Mouse (Mus musculus): ENCODE data around the gene Cnr2.

Gene Cnr2

GRCm38 (mm10) chr4:135895071-135895571 is at the start of gene Cnr2:
Cnr2 (plus strand) TSS chr4:135895394.
- CTCF ChIA-PET = interaction anchor here (1.3 to 2.0 kb wide), 4 partner anchors 14 to 25 kb away, joined by 3 to 12 read pairs (median 8); partner anchors contain the start of gene Fuca1

- CTCF ChIA-PET = no interaction called here
Measured at GRCm38 (mm10) chr4:135847581-135847980, 47.6 kb upstream of the Cnr2 start.

GRCm38 (mm10) chr4:135850411-135851095 is 44.6 kb upstream of the Cnr2 start:
- CTCF ChIA-PET = no interaction called here

GRCm38 (mm10) chr4:135851942-135852341 is 43.3 kb upstream of the Cnr2 start:
- CTCF ChIA-PET = no interaction called here

GRCm38 (mm10) chr4:135853987-135854546 is 41.1 kb upstream of the Cnr2 start:
- CTCF ChIA-PET = no interaction called here

- CTCF ChIA-PET = no interaction called here
Measured at GRCm38 (mm10) chr4:135854630-135855029, 40.6 kb upstream of the Cnr2 start.

GRCm38 (mm10) chr4:135855080-135855479 is 40.1 kb upstream of the Cnr2 start:
- CTCF ChIA-PET = no interaction called here

GRCm38 (mm10) chr4:135855536-135856222 is 39.5 kb upstream of the Cnr2 start, which contains the start of gene Srsf10:
Srsf10 (plus strand) TSS chr4:135855747.
- CTCF ChIA-PET = interaction anchor here (1.1 kb wide), 1 partner anchor 17 kb away, joined by 3 read pairs; no protein-coding TSS in a partner anchor

- CTCF ChIA-PET = interaction anchor here (0.5 to 1.1 kb wide), 3 partner anchors 16 to 65 kb away, joined by 3 read pairs; no protein-coding TSS in a partner anchor
Measured at GRCm38 (mm10) chr4:135856223-135857091, 38.7 kb upstream of the Cnr2 start.

GRCm38 (mm10) chr4:135857597-135858186 is 37.5 kb upstream of the Cnr2 start:
- CTCF ChIA-PET = interaction anchor here (0.5 to 0.6 kb wide), 2 partner anchors 64 to 342 kb away, joined by 3 to 4 read pairs; no protein-coding TSS in a partner anchor

GRCm38 (mm10) chr4:135868996-135869395 is 26.2 kb upstream of the Cnr2 start:
- CTCF ChIA-PET = interaction anchor here (0.7 to 0.9 kb wide), 2 partner anchors 54 to 229 kb away, joined by 3 to 7 read pairs; no protein-coding TSS in a partner anchor

GRCm38 (mm10) chr4:135870227-135871023 is 24.8 kb upstream of the Cnr2 start:
- CTCF ChIA-PET = interaction anchor here (0.5 to 0.9 kb wide), 3 partner anchors 78 to 269 kb away, joined by 3 to 5 read pairs (median 4); no protein-coding TSS in a partner anchor

GRCm38 (mm10) chr4:135872015-135872414 is 23.2 kb upstream of the Cnr2 start:
- CTCF ChIA-PET = interaction anchor here (1.0 kb wide), 1 partner anchor 16 kb away, joined by 3 read pairs; the partner anchor contains the start of gene Srsf10

GRCm38 (mm10) chr4:135872589-135873391 is 22.4 kb upstream of the Cnr2 start:
- CTCF ChIA-PET = interaction anchor here (0.8 to 1.0 kb wide), 3 partner anchors 17 to 64 kb away, joined by 3 read pairs; partner anchors contain the start of gene Srsf10

GRCm38 (mm10) chr4:135873526-135874202 is 21.5 kb upstream of the Cnr2 start, which contains the start of gene Pnrc2:
Pnrc2 (minus strand) TSS chr4:135873850.
- CTCF ChIA-PET = interaction anchor here (1.0 kb wide), 1 partner anchor 63 kb away, joined by 3 read pairs; no protein-coding TSS in a partner anchor

GRCm38 (mm10) chr4:135874564-135875535 is 20.3 kb upstream of the Cnr2 start:
- CTCF ChIA-PET = interaction anchor here (0.6 to 1.0 kb wide), 2 partner anchors 18 to 141 kb away, joined by 3 to 4 read pairs; no protein-coding TSS in a partner anchor

- CTCF ChIA-PET = interaction anchor here (0.6 to 1.0 kb wide), 2 partner anchors 17 to 141 kb away, joined by 3 to 4 read pairs; no protein-coding TSS in a partner anchor
Measured at GRCm38 (mm10) chr4:135875546-135875945, 19.6 kb upstream of the Cnr2 start.

Data from spleen, embryonic (tissue).